8 mouse cellular contexts compared by ENCODE assay signal in the genomic region with DNA sequence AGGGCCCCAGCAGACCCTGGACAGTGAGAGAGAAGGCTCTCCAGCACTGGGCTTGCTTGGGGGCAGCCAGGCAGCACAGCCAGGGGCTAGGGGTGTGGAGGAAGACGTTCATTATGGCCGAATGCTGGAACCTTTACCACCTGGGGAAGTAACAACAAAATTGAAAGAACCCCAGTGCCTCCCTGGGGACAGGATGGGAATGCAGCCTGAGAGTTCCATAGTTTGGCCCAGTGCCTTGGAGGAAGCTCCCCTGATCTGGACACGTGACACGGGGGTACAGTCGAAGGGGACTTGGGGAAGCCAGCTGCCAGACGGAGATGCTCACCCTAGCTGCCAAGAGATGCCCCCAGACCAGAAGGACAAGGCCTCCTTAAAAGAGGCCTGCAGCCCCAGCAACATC. TPM values are rescaled to one million over a fixed set of nuclear protein-coding genes. Genes with fewer than 3 reads are reported as not detected.
DNase-seq lines count a peak whose midpoint lies in the region; ATAC-seq and TF ChIP-seq lines count a peak whose summit lies in the region.

No protein-coding gene starts in this region.

- no peak for TF ChIP-seq CTCF in thymus, adult 2 months (IDR thresholded peaks at IDR 0.05; ENCODE audit: borderline replicate concordance, control insufficient read depth, extremely low read depth, insufficient read depth, low read length, poor library complexity)
- TF ChIP-seq CTCF in stomach, postnatal 0 days (IDR thresholded peaks at IDR 0.05; ENCODE audit: low read depth), result no peak

- no peaks in the 10 kb centered on the region for H3K9me3 ChIP-seq in limb, embryonic 11.5 days (ENCODE audit: control insufficient read depth, low read length)
- no peaks in the 10 kb centered on the region for H3K9me3 ChIP-seq in stomach, postnatal 0 days (ENCODE audit: control insufficient read depth, low read length)

- H3K4me2 ChIP-seq in limb, embryonic 11.5 days (ENCODE audit: low read depth, severe bottlenecking), result peak overlapping the region; percentile 99
- peak overlapping the region; percentile 90 for H3K4me2 ChIP-seq in stomach, postnatal 0 days (replicated peaks; ENCODE audit: low read depth)

- no peaks in the 10 kb centered on the region for H3K27me3 ChIP-seq in thymus, adult 2 months (ENCODE audit: control insufficient read depth, insufficient read depth, low read length)
- H3K27me3 ChIP-seq in limb, embryonic 11.5 days (ENCODE audit: control insufficient read depth, insufficient read depth, low read length), result 0 out of 2 replicates have a peak, but pooled peaks cover 5% of the 10 kb centered on the region
- no peaks in the 10 kb centered on the region for H3K27me3 ChIP-seq in stomach, postnatal 0 days (ENCODE audit: control insufficient read depth, insufficient read depth, low read length)

- DNase-seq in cerebellum, adult 9-11 months, result peak; percentile 41
- DNase-seq in thymus, adult 2 months, result no peak
- no peak for DNase-seq in thymus, adult 18-20 months
- no peak for DNase-seq in limb, embryonic 11.5 days (ENCODE audit: low spot score)
- no peak for DNase-seq in stomach, postnatal 0 days (ENCODE audit: low spot score)
- no peak for DNase-seq in layer of hippocampus, postnatal 36 days

- no peak for TF ChIP-seq EP300 in stomach, postnatal 0 days (optimal IDR thresholded peaks at IDR 0.05)

- H3K4me1 ChIP-seq in thymus, adult 2 months (replicated peaks; ENCODE audit: control insufficient read depth, insufficient read depth, low read length), result peaks cover 47% of the 10 kb centered on the region
- peaks cover 20% of the 10 kb centered on the region for H3K4me1 ChIP-seq in limb, embryonic 11.5 days (ENCODE audit: control insufficient read depth, insufficient read depth, low read length)
- peaks cover 8% of the 10 kb centered on the region; the same call in 1 of the 2 replicates for H3K4me1 ChIP-seq in stomach, postnatal 0 days (replicated peaks; ENCODE audit: control insufficient read depth, insufficient read depth)

- TF ChIP-seq POLR2A in thymus, adult 2 months (IDR thresholded peaks at IDR 0.05; ENCODE audit: control insufficient read depth, extremely low read depth, insufficient read depth, low read length, poor library complexity), result no peak

- no peak overlapping the region for H3K27ac ChIP-seq in thymus, adult 2 months (ENCODE audit: control insufficient read depth, insufficient read depth, low read length)
- no peak overlapping the region for H3K27ac ChIP-seq in limb, embryonic 11.5 days (replicated peaks; ENCODE audit: low read depth, low read length)
- no peak overlapping the region for H3K27ac ChIP-seq in stomach, postnatal 0 days (replicated peaks)

- WGBS in thymus, adult 2 months, result 90% methylated on average over 6 of the region's 6 CpGs
- WGBS in limb, embryonic 11.5 days, result 40% methylated on average over 6 of the region's 6 CpGs
- WGBS in stomach, postnatal 0 days, result 58% methylated on average over 6 of the region's 6 CpGs

- peak overlapping the region; percentile 92 for H3K4me3 ChIP-seq in thymus, adult 2 months (ENCODE audit: control insufficient read depth, insufficient read depth, low read length)
- no peak overlapping the region for H3K4me3 ChIP-seq in limb, embryonic 11.5 days (ENCODE audit: low read depth, low read length)
- peak overlapping the region; percentile 66 for H3K4me3 ChIP-seq in stomach, postnatal 0 days (ENCODE audit: low read depth, low read length)

- no peak for ATAC-seq in cerebellum, adult (ENCODE audit: insufficient number of reproducible peaks, low FRiP score, low TSS enrichment)
- no peak for ATAC-seq in limb, embryonic 11.5 days (ENCODE audit: insufficient number of reproducible peaks, low FRiP score, low TSS enrichment, low read depth)
- no peak for ATAC-seq in stomach, postnatal 0 days (ENCODE audit: low FRiP score, low TSS enrichment)
- no peak for ATAC-seq in monocyte, adult 5-6 weeks (replicated peaks; ENCODE audit: insufficient number of reproducible peaks, low FRiP score, low TSS enrichment, poor library complexity, severe bottlenecking)

- H3K9ac ChIP-seq in limb, embryonic 11.5 days (ENCODE audit: low read length), result no peak overlapping the region; the same call in 1 of the 2 replicates
- H3K9ac ChIP-seq in stomach, postnatal 0 days (ENCODE audit: low read length), result peak overlapping the region; percentile 23; the same call in 1 of the 2 replicates

- peaks cover 41% of the 10 kb centered on the region for H3K36me3 ChIP-seq in thymus, adult 2 months (ENCODE audit: control insufficient read depth, insufficient read depth, low read length)
- peaks cover 2% of the 10 kb centered on the region; the same call in 1 of the 2 replicates for H3K36me3 ChIP-seq in limb, embryonic 11.5 days (ENCODE audit: control insufficient read depth, insufficient read depth, low read length)
- H3K36me3 ChIP-seq in stomach, postnatal 0 days (ENCODE audit: control insufficient read depth, insufficient read depth, low read length), result no peaks in the 10 kb centered on the region; the same call in 1 of the 2 replicates

RNA-seq across cellular contexts. Expression of gene Itpkb, which starts 3.3 kb away (rescaled TPM):
- 69.0 and 73.0 TPM in 2 replicates for polyA plus RNA-seq in thymus, adult 2 months (2012; rRNA removed)
- polyA plus RNA-seq in limb, embryonic 11.5 days (2014; fragmentation: Nextera tagmentation; extraction: Ambion mirVana), result 7.1 and 7.2 TPM in 2 replicates
- 3.7 and 4.0 TPM in 2 replicates for polyA plus RNA-seq in stomach, postnatal 0 days (2015; fragmentation: Nextera tagmentation; extraction: Ambion mirVana)
- total RNA-seq in layer of hippocampus, postnatal 36 days (2021), result 10 to 100 TPM; 24.2 to 25.2 TPM
- 32.2 to 77.3 TPM (median 38.3 TPM) in 3 replicates for total RNA-seq in monocyte, adult 5-6 weeks (2017)
